Mouse (Mus musculus) urinary bladder, adult 2 months (tissue): Measurements from ENCODE around the gene Msantd4. TPM values are rescaled to one million over a fixed set of nuclear protein-coding genes. Genes with fewer than 3 reads are reported as not detected.
A peak's percentile ranks its signal among the peaks of the same experiment; 100 is the strongest.
"Not testable (repeated sequence)": the region's sequence is repeated elsewhere in the genome, so short reads cannot be mapped to it uniquely, and the experiment has no call there.

Experiments used
- DNase-seq: peaks from one replicate; pipeline ENCODE4 v3.0.0; 2022; ENCODE audit warnings: low spot score
- polyA plus RNA-seq: library from polyadenylated mRNA; depleted of rRNA; stranded (reverse); fragments of >200 nt; gene quantifications from 2 replicates; pipeline ENCODE4 v1.2.3, GENCODE M21; 2012; rRNA removed

The Msantd4 gene
- 31.1 and 34.9 TPM in 2 replicates for polyA plus RNA-seq

- peak; percentile 85 for DNase-seq
These were observed at the start of gene Msantd4 for GRCm38 (mm10) chr9:4375828-4376639. TSS of gene Msantd4 (plus strand) at chr9:4376562.

GRCm38 (mm10) chr9:4353163-4353562 is 23.2 kb upstream of the Msantd4 start:
- no peak for DNase-seq

GRCm38 (mm10) chr9:4376640-4377120 is 318 bp downstream of the Msantd4 start:
- no peak for DNase-seq

GRCm38 (mm10) chr9:4400801-4401200 is 24.4 kb downstream of the Msantd4 start:
- not testable (repeated sequence) for DNase-seq

Other genes with a start within 250 kb of the Msantd4 start
- gene Aasdhppt, start 67.1 kb upstream of the Msantd4 start, polyA plus RNA-seq = 8.8 and 10.1 TPM in 2 replicates
- gene Kbtbd3, start 66.7 kb upstream of the Msantd4 start, polyA plus RNA-seq = 4.3 and 5.0 TPM in 2 replicates